Mouse (Mus musculus) forebrain, embryonic 10.5 days (tissue): Measurements from ENCODE around the gene Hba-a1. TPM values are rescaled to one million over a fixed set of nuclear protein-coding genes. Genes with fewer than 3 reads are reported as not detected.

ENCODE experiments used
- polyA plus RNA-seq: library from polyadenylated mRNA; unstranded; fragments of >200 nt; fragmentation: Nextera tagmentation; extraction: Ambion mirVana; gene quantifications from 2 replicates; pipeline ENCODE4 v1.2.1, GENCODE M21; 2016

Gene Hba-a1
- polyA plus RNA-seq, 1 experiment from 2014 or later, result 3,072 TPM

Other genes starting within 250 kb of the Hba-a1 start
- not detected in 2 replicates for gene Il9r, start 83.2 kb upstream of the Hba-a1 start, polyA plus RNA-seq
- 118 and 120 TPM in 2 replicates for gene Snrnp25, start 78.1 kb upstream of the Hba-a1 start, polyA plus RNA-seq
- gene Rhbdf1, start 61.2 kb upstream of the Hba-a1 start, polyA plus RNA-seq, result 21.9 and 22.9 TPM in 2 replicates
- gene Mpg, start 57.0 kb upstream of the Hba-a1 start, polyA plus RNA-seq, result 31.0 and 31.2 TPM in 2 replicates
- gene Nprl3, start 15.8 kb upstream of the Hba-a1 start, polyA plus RNA-seq, result 48.3 and 48.6 TPM in 2 replicates
- gene Hba-x, start 7.1 kb upstream of the Hba-a1 start, polyA plus RNA-seq, result 3,082 and 4,268 TPM in 2 replicates
- gene Hbq1b, start 3.5 kb downstream of the Hba-a1 start, polyA plus RNA-seq, result 6.1 and 10.1 TPM in 2 replicates
- gene Hba-a2, start 13.0 kb downstream of the Hba-a1 start, polyA plus RNA-seq, result 3,944 and 5,635 TPM in 2 replicates
- gene Hbq1a, start 16.6 kb downstream of the Hba-a1 start, polyA plus RNA-seq, result not detected in 2 replicates
- 23.0 and 23.4 TPM in 2 replicates for gene Sh3pxd2b, start 64.3 kb downstream of the Hba-a1 start, polyA plus RNA-seq
- gene Ubtd2, start 171.9 kb downstream of the Hba-a1 start, polyA plus RNA-seq, result 71.3 and 71.7 TPM in 2 replicates
- 0.21 and 0.25 TPM in 2 replicates for gene Efcab9, start 248.6 kb downstream of the Hba-a1 start, polyA plus RNA-seq
- 2.0 and 2.3 TPM in 2 replicates for gene Stk10, start 249.8 kb downstream of the Hba-a1 start, polyA plus RNA-seq